Mouse (Mus musculus): ENCODE data around the gene Ankrd24.

DNA sequence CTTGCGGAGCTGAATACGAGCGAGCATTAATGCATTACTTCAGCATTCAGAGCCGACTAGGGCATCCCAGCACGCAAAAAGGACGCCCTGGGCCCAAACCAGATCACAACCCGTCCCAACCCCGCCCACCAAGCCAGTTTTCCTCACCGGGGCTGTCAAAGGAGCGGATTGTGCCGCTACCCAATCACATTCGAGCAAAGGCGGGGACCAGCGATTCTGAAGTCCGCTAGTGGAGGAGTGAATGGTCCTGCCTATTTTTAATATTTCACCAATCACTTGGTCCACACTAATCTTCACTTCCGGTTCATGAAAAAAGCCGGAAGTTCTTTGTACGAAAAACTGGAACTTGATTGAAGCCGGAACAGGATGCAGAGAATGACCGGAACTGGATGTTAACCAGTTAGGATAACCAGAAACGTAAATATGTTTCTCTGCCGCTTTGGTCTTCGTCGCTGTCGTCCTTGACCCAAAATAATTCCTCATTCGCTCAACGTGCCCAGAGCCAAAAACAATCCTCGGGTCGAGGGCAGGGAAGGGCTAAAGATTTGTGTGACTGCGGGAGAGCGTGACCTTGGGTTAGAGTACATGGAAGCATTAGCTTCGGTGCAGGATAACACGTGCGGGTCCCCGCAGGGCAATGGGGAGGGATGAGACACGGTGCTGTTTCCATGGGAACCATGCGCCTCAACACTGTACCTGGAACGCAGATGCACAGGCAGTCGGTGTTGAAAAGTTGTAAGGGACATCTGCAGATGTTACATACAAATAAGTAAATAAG is 22.2 kb upstream of the Ankrd24 start, which contains the start of gene BC025920:
- TF ChIP-seq POLR2A (IDR thresholded peaks at IDR 0.05; ENCODE audit: borderline replicate concordance, insufficient read depth, low read length) (peak; percentile 48; the same call in 1 of the 2 replicates), CTCF (IDR thresholded peaks at IDR 0.05; ENCODE audit: borderline replicate concordance, insufficient read depth, low read depth, low read length) (no peak)

Data from cerebellum, adult 2 months (tissue).